Mouse (Mus musculus) hindbrain, embryonic 15.5 days (tissue): ENCODE results near the gene Igfbp1. TPM values are rescaled to one million over a fixed set of nuclear protein-coding genes. Genes with fewer than 3 reads are reported as not detected.

ENCODE experiments used
- ATAC-seq: fragments of 200-750 bp; cut with Nextera tagmentation; 2 replicates; pipeline ENCODE4 v1.8.0; 2017; ENCODE audit warnings: low read depth, moderate number of reproducible peaks, moderate TSS enrichment; ENCODE audit not compliant: low FRiP score
- H3K27ac ChIP-seq: fragments of 300-500 bp; sonication (generic); replicated peaks from 2 replicates; pipeline ENCODE4 v1.5.1; 2015; ENCODE audit warnings: mild to moderate bottlenecking, inconsistent platforms
- H3K27me3 ChIP-seq: fragments of 300-500 bp; sonication (generic); 2 replicates; pipeline ENCODE4 v1.6.1; 2015; ENCODE audit warnings: control low read depth, inconsistent platforms
- H3K36me3 ChIP-seq: fragments of 300-500 bp; sonication (generic); 2 replicates; pipeline ENCODE4 v1.6.1; 2015; ENCODE audit warnings: control low read depth, inconsistent platforms
- H3K4me1 ChIP-seq: fragments of 300-500 bp; sonication (generic); replicated peaks from 2 replicates; pipeline ENCODE4 v1.6.1; 2015; ENCODE audit warnings: control low read depth, inconsistent platforms
- H3K4me2 ChIP-seq: fragments of 300-500 bp; sonication (generic); 2 replicates; pipeline ENCODE4 v1.6.1; 2015; ENCODE audit warnings: moderate library complexity, mild to moderate bottlenecking, inconsistent platforms
- H3K4me3 ChIP-seq: fragments of 300-500 bp; sonication (generic); 2 replicates; pipeline ENCODE4 v1.5.1; 2015; ENCODE audit warnings: mild to moderate bottlenecking, inconsistent platforms
- H3K9ac ChIP-seq: fragments of 300-500 bp; sonication (generic); 2 replicates; pipeline ENCODE4 v1.6.1; 2015; ENCODE audit warnings: inconsistent platforms
- H3K9me3 ChIP-seq: fragments of 300-500 bp; sonication (generic); 2 replicates; pipeline ENCODE4 v1.6.1; 2016; ENCODE audit warnings: control low read depth, inconsistent platforms
- WGBS: fragments of 180-500 bp; shearing (Covaris S2); methylation state at CpG from one replicate; pipeline ENCODE4 v1.1.7; 2015; 5-methylcytosine and 5-hydroxymethylcytosine counted together
- polyA plus RNA-seq: library from polyadenylated mRNA; unstranded; fragments of >200 nt; fragmentation: Nextera tagmentation; extraction: Ambion mirVana; gene quantifications from 2 replicates; pipeline ENCODE4 v1.2.1, GENCODE M21; 2015

The Igfbp1 gene
- polyA plus RNA-seq, 1 experiment from 2014 or later, result 0.13 TPM

GRCm38 (mm10) chr11:7236751-7237150 lies 39.2 kb downstream of the Igfbp1 start:
- Histone ChIP-seq H3K9ac (no peak overlapping the region), H3K36me3 (no peaks in the 10 kb centered on the region), H3K9me3 (no peaks in the 10 kb centered on the region), H3K4me1 (no peaks in the 10 kb centered on the region), H3K4me3 (no peak overlapping the region), H3K4me2 (no peak overlapping the region), H3K27ac (no peak overlapping the region), H3K27me3 (no peaks in the 10 kb centered on the region)
- whole genome bisulfite sequencing, result 95% methylated on average over 2 of the region's 2 CpGs
- ATAC-seq, result no peak

GRCm38 (mm10) chr11:7237712-7238111 lies 40.1 kb downstream of the Igfbp1 start:
- Histone ChIP-seq H3K9me3 (no peaks in the 10 kb centered on the region), H3K9ac (no peak overlapping the region), H3K36me3 (no peaks in the 10 kb centered on the region), H3K27ac (no peak overlapping the region), H3K4me1 (no peaks in the 10 kb centered on the region), H3K4me2 (no peak overlapping the region), H3K27me3 (no peaks in the 10 kb centered on the region), H3K4me3 (no peak overlapping the region)
- 66% methylated on average over 6 of the region's 6 CpGs for WGBS
- ATAC-seq, result no peak

GRCm38 (mm10) chr11:7238546-7238945 lies 41.0 kb downstream of the Igfbp1 start:
- no peak overlapping the region for H3K27ac ChIP-seq
- H3K4me1 ChIP-seq, result no peaks in the 10 kb centered on the region
- no peak overlapping the region for H3K4me2 ChIP-seq
- H3K27me3 ChIP-seq, result no peaks in the 10 kb centered on the region
- no peak overlapping the region for H3K9ac ChIP-seq
- no peak overlapping the region for H3K4me3 ChIP-seq
- no peaks in the 10 kb centered on the region for H3K9me3 ChIP-seq
- 93% methylated on average over 6 of the region's 6 CpGs for WGBS
- ATAC-seq, result no peak
- no peaks in the 10 kb centered on the region for H3K36me3 ChIP-seq

GRCm38 (mm10) chr11:7239041-7239740 lies 41.6 kb downstream of the Igfbp1 start:
- no peak overlapping the region for H3K9ac ChIP-seq
- H3K27me3 ChIP-seq, result no peaks in the 10 kb centered on the region
- no peaks in the 10 kb centered on the region for H3K4me1 ChIP-seq
- no peaks in the 10 kb centered on the region for H3K9me3 ChIP-seq
- H3K27ac ChIP-seq, result no peak overlapping the region
- H3K4me3 ChIP-seq, result no peak overlapping the region
- no peak overlapping the region for H3K4me2 ChIP-seq
- no peaks in the 10 kb centered on the region for H3K36me3 ChIP-seq
- 56% methylated on average over 4 of the region's 4 CpGs for WGBS
- ATAC-seq, result no peak

- no peak for ATAC-seq
- Histone ChIP-seq H3K9ac (no peak overlapping the region), H3K4me3 (no peak overlapping the region), H3K36me3 (no peaks in the 10 kb centered on the region), H3K27ac (no peak overlapping the region), H3K27me3 (no peaks in the 10 kb centered on the region), H3K4me2 (no peak overlapping the region), H3K4me1 (no peaks in the 10 kb centered on the region), H3K9me3 (no peaks in the 10 kb centered on the region)
- WGBS, result 68% methylated on average over 1 of the region's 1 CpGs
These were observed 47.2 kb downstream of the Igfbp1 start for GRCm38 (mm10) chr11:7244782-7245181.

- WGBS, result 91% methylated on average over 2 of the region's 2 CpGs
- Histone ChIP-seq H3K36me3 (no peaks in the 10 kb centered on the region), H3K4me1 (no peaks in the 10 kb centered on the region), H3K27ac (no peak overlapping the region), H3K4me2 (no peak overlapping the region), H3K27me3 (no peaks in the 10 kb centered on the region), H3K4me3 (no peak overlapping the region), H3K9ac (no peak overlapping the region), H3K9me3 (no peaks in the 10 kb centered on the region)
- ATAC-seq, result no peak
These were observed 52.8 kb downstream of the Igfbp1 start for GRCm38 (mm10) chr11:7250415-7250814.

GRCm38 (mm10) chr11:7250870-7251269 lies 53.3 kb downstream of the Igfbp1 start:
- no peaks in the 10 kb centered on the region for H3K9me3 ChIP-seq
- H3K4me3 ChIP-seq, result no peak overlapping the region
- H3K36me3 ChIP-seq, result no peaks in the 10 kb centered on the region
- no peak overlapping the region for H3K27ac ChIP-seq
- no peaks in the 10 kb centered on the region for H3K4me1 ChIP-seq
- no peak for ATAC-seq
- no peaks in the 10 kb centered on the region for H3K27me3 ChIP-seq
- 94% methylated on average over 5 of the region's 5 CpGs for WGBS
- H3K9ac ChIP-seq, result no peak overlapping the region
- H3K4me2 ChIP-seq, result no peak overlapping the region

Other genes starting within 250 kb of the Igfbp1 start
- gene Adcy1, start 134.3 kb upstream of the Igfbp1 start, polyA plus RNA-seq, result 12.3 and 12.8 TPM in 2 replicates
- 0.16 TPM in 1 of 2 replicates, not detected in the other for gene Gm11985, start 9.2 kb upstream of the Igfbp1 start, polyA plus RNA-seq
- 18.4 and 19.9 TPM in 2 replicates for gene Igfbp3, start 16.1 kb downstream of the Igfbp1 start, polyA plus RNA-seq